Mouse (Mus musculus) hindbrain, embryonic 15.5 days (tissue): ENCODE results near the gene Rftn1. TPM values are rescaled to one million over a fixed set of nuclear protein-coding genes. Genes with fewer than 3 reads are reported as not detected.

Source experiments
- ATAC-seq: fragments of 200-750 bp; cut with Nextera tagmentation; 2 replicates; pipeline ENCODE4 v1.8.0; 2017; ENCODE audit warnings: low read depth, moderate number of reproducible peaks, moderate TSS enrichment; ENCODE audit not compliant: low FRiP score
- H3K27ac ChIP-seq: fragments of 300-500 bp; sonication (generic); replicated peaks from 2 replicates; pipeline ENCODE4 v1.5.1; 2015; ENCODE audit warnings: mild to moderate bottlenecking, inconsistent platforms
- H3K27me3 ChIP-seq: fragments of 300-500 bp; sonication (generic); 2 replicates; pipeline ENCODE4 v1.6.1; 2015; ENCODE audit warnings: control low read depth, inconsistent platforms
- H3K36me3 ChIP-seq: fragments of 300-500 bp; sonication (generic); 2 replicates; pipeline ENCODE4 v1.6.1; 2015; ENCODE audit warnings: control low read depth, inconsistent platforms
- H3K4me1 ChIP-seq: fragments of 300-500 bp; sonication (generic); replicated peaks from 2 replicates; pipeline ENCODE4 v1.6.1; 2015; ENCODE audit warnings: control low read depth, inconsistent platforms
- H3K4me2 ChIP-seq: fragments of 300-500 bp; sonication (generic); 2 replicates; pipeline ENCODE4 v1.6.1; 2015; ENCODE audit warnings: moderate library complexity, mild to moderate bottlenecking, inconsistent platforms
- H3K4me3 ChIP-seq: fragments of 300-500 bp; sonication (generic); 2 replicates; pipeline ENCODE4 v1.5.1; 2015; ENCODE audit warnings: mild to moderate bottlenecking, inconsistent platforms
- H3K9ac ChIP-seq: fragments of 300-500 bp; sonication (generic); 2 replicates; pipeline ENCODE4 v1.6.1; 2015; ENCODE audit warnings: inconsistent platforms
- H3K9me3 ChIP-seq: fragments of 300-500 bp; sonication (generic); 2 replicates; pipeline ENCODE4 v1.6.1; 2016; ENCODE audit warnings: control low read depth, inconsistent platforms
- WGBS: fragments of 180-500 bp; shearing (Covaris S2); methylation state at CpG from one replicate; pipeline ENCODE4 v1.1.7; 2015; 5-methylcytosine and 5-hydroxymethylcytosine counted together
- polyA plus RNA-seq: library from polyadenylated mRNA; unstranded; fragments of >200 nt; fragmentation: Nextera tagmentation; extraction: Ambion mirVana; gene quantifications from 2 replicates; pipeline ENCODE4 v1.2.1, GENCODE M21; 2015

The Rftn1 gene
- polyA plus RNA-seq, 1 experiment from 2014 or later: 21.2 TPM

- H3K36me3 ChIP-seq: no peaks in the 10 kb centered on the region
- 79% methylated on average over 11 of the region's 11 CpGs for WGBS
- H3K9me3 ChIP-seq: no peaks in the 10 kb centered on the region
- ATAC-seq: no peak
- no peak overlapping the region for H3K27ac ChIP-seq
- no peak overlapping the region for H3K4me2 ChIP-seq
- H3K27me3 ChIP-seq: no peaks in the 10 kb centered on the region
- H3K4me3 ChIP-seq: no peak overlapping the region
- peaks cover 3% of the 10 kb centered on the region; the same call in 1 of the 2 replicates for H3K4me1 ChIP-seq
- H3K9ac ChIP-seq: no peak overlapping the region
Observed at GRCm38 (mm10) chr17:49992625-49993603, 197.6 kb downstream of the Rftn1 start.

GRCm38 (mm10) chr17:49989583-49989982 is 200.9 kb downstream of the Rftn1 start:
- no peaks in the 10 kb centered on the region for H3K27me3 ChIP-seq
- no peak overlapping the region for H3K9ac ChIP-seq
- no peaks in the 10 kb centered on the region for H3K9me3 ChIP-seq
- H3K27ac ChIP-seq: 0 out of 2 replicates have a peak overlapping the region, but pooled peaks have one; percentile 17
- no peak overlapping the region for H3K4me3 ChIP-seq
- WGBS: 54% methylated on average over 8 of the region's 8 CpGs
- peaks cover 3% of the 10 kb centered on the region; the same call in 1 of the 2 replicates for H3K4me1 ChIP-seq
- H3K36me3 ChIP-seq: no peaks in the 10 kb centered on the region
- ATAC-seq: no peak
- no peak overlapping the region for H3K4me2 ChIP-seq

- no peak overlapping the region for H3K4me2 ChIP-seq
- H3K9me3 ChIP-seq: no peaks in the 10 kb centered on the region
- H3K27me3 ChIP-seq: no peaks in the 10 kb centered on the region
- H3K4me3 ChIP-seq: no peak overlapping the region
- H3K9ac ChIP-seq: no peak overlapping the region
- no peak overlapping the region for H3K27ac ChIP-seq
- peaks cover 3% of the 10 kb centered on the region; the same call in 1 of the 2 replicates for H3K4me1 ChIP-seq
- H3K36me3 ChIP-seq: no peaks in the 10 kb centered on the region
- 94% methylated on average over 6 of the region's 6 CpGs for WGBS
- ATAC-seq: no peak
Observed at GRCm38 (mm10) chr17:49987095-49987494, 203.4 kb downstream of the Rftn1 start.

- no peaks in the 10 kb centered on the region; the same call in 1 of the 2 replicates for H3K36me3 ChIP-seq
- H3K4me2 ChIP-seq: no peak overlapping the region
- 87% methylated on average over 5 of the region's 5 CpGs for WGBS
- H3K27ac ChIP-seq: no peak overlapping the region
- H3K9me3 ChIP-seq: no peaks in the 10 kb centered on the region
- no peak overlapping the region for H3K9ac ChIP-seq
- no peaks in the 10 kb centered on the region for H3K27me3 ChIP-seq
- H3K4me1 ChIP-seq: no peaks in the 10 kb centered on the region
- H3K4me3 ChIP-seq: no peak overlapping the region
- ATAC-seq: no peak
Observed at GRCm38 (mm10) chr17:49983478-49983877, 207.0 kb downstream of the Rftn1 start.

- no peak overlapping the region for H3K9ac ChIP-seq
- H3K36me3 ChIP-seq: no peaks in the 10 kb centered on the region; the same call in 1 of the 2 replicates
- no peaks in the 10 kb centered on the region for H3K27me3 ChIP-seq
- no peak overlapping the region for H3K4me3 ChIP-seq
- H3K27ac ChIP-seq: no peak overlapping the region
- H3K9me3 ChIP-seq: no peaks in the 10 kb centered on the region
- 73% methylated on average over 6 of the region's 6 CpGs for WGBS
- no peaks in the 10 kb centered on the region for H3K4me1 ChIP-seq
- no peak overlapping the region for H3K4me2 ChIP-seq
- no peak for ATAC-seq
Observed at GRCm38 (mm10) chr17:49982611-49983390, 207.7 kb downstream of the Rftn1 start.

- Histone ChIP-seq H3K27ac (no peak overlapping the region), H3K4me1 (peaks cover 9% of the 10 kb centered on the region), H3K9ac (no peak overlapping the region), H3K9me3 (no peaks in the 10 kb centered on the region), H3K4me2 (no peak overlapping the region), H3K36me3 (no peaks in the 10 kb centered on the region; the same call in 1 of the 2 replicates), H3K27me3 (no peaks in the 10 kb centered on the region), H3K4me3 (no peak overlapping the region)
- no peak for ATAC-seq
- WGBS: 91% methylated on average over 4 of the region's 4 CpGs
Observed at GRCm38 (mm10) chr17:49981591-49981990, 208.9 kb downstream of the Rftn1 start.

- no peaks in the 10 kb centered on the region for H3K27me3 ChIP-seq
- no peak for ATAC-seq
- WGBS: 94% methylated on average over 4 of the region's 4 CpGs
- no peaks in the 10 kb centered on the region for H3K9me3 ChIP-seq
- no peak overlapping the region for H3K27ac ChIP-seq
- peaks cover 9% of the 10 kb centered on the region for H3K4me1 ChIP-seq
- H3K36me3 ChIP-seq: no peaks in the 10 kb centered on the region; the same call in 1 of the 2 replicates
- H3K4me2 ChIP-seq: no peak overlapping the region
- H3K4me3 ChIP-seq: no peak overlapping the region
- no peak overlapping the region for H3K9ac ChIP-seq
Observed at GRCm38 (mm10) chr17:49979761-49980285, 210.7 kb downstream of the Rftn1 start.

GRCm38 (mm10) chr17:49977424-49977790 is 213.1 kb downstream of the Rftn1 start:
- 63% methylated on average over 3 of the region's 3 CpGs for WGBS

GRCm38 (mm10) chr17:49976678-49977423 is 213.6 kb downstream of the Rftn1 start:
- ATAC-seq: 0 out of 2 replicates have a peak, but pooled peaks have one; percentile 17
- no peak overlapping the region for H3K4me3 ChIP-seq
- H3K36me3 ChIP-seq: no peaks in the 10 kb centered on the region; the same call in 1 of the 2 replicates
- H3K9ac ChIP-seq: no peak overlapping the region
- H3K9me3 ChIP-seq: no peaks in the 10 kb centered on the region
- 0 out of 2 replicates have a peak overlapping the region, but pooled peaks have one; percentile 12 for H3K27ac ChIP-seq
- H3K4me1 ChIP-seq: peaks cover 9% of the 10 kb centered on the region
- H3K4me2 ChIP-seq: no peak overlapping the region
- WGBS: 53% methylated on average over 4 of the region's 4 CpGs
- no peaks in the 10 kb centered on the region for H3K27me3 ChIP-seq

More at GRCm38 (mm10) chr17:49977424-49977790, 213.1 kb downstream of the Rftn1 start:
- Histone ChIP-seq H3K4me3 (no peak overlapping the region), H3K36me3 (no peaks in the 10 kb centered on the region; the same call in 1 of the 2 replicates), H3K4me2 (no peak overlapping the region), H3K9ac (no peak overlapping the region), H3K9me3 (no peaks in the 10 kb centered on the region), H3K27ac (0 out of 2 replicates have a peak overlapping the region, but pooled peaks have one; percentile 12), H3K27me3 (no peaks in the 10 kb centered on the region), H3K4me1 (peaks cover 9% of the 10 kb centered on the region)
- 0 out of 2 replicates have a peak, but pooled peaks have one; percentile 32 for ATAC-seq

GRCm38 (mm10) chr17:49975481-49975880 is 215.0 kb downstream of the Rftn1 start:
- ATAC-seq: no peak
- Histone ChIP-seq H3K4me2 (no peak overlapping the region), H3K4me1 (peaks cover 9% of the 10 kb centered on the region), H3K27me3 (no peaks in the 10 kb centered on the region), H3K9me3 (0 out of 2 replicates have a peak, but pooled peaks cover 2% of the 10 kb centered on the region), H3K4me3 (no peak overlapping the region), H3K27ac (no peak overlapping the region), H3K9ac (no peak overlapping the region), H3K36me3 (no peaks in the 10 kb centered on the region; the same call in 1 of the 2 replicates)
- 56% methylated on average over 7 of the region's 7 CpGs for WGBS

GRCm38 (mm10) chr17:49974996-49975395 is 215.5 kb downstream of the Rftn1 start:
- H3K27ac ChIP-seq: no peak overlapping the region
- no peak overlapping the region for H3K4me2 ChIP-seq
- 81% methylated on average over 6 of the region's 6 CpGs for WGBS
- no peaks in the 10 kb centered on the region for H3K36me3 ChIP-seq
- peaks cover 9% of the 10 kb centered on the region for H3K4me1 ChIP-seq
- no peaks in the 10 kb centered on the region for H3K27me3 ChIP-seq
- H3K9ac ChIP-seq: no peak overlapping the region
- no peak for ATAC-seq
- H3K9me3 ChIP-seq: 0 out of 2 replicates have a peak, but pooled peaks cover 7% of the 10 kb centered on the region
- H3K4me3 ChIP-seq: no peak overlapping the region
